Mouse (Mus musculus): ENCODE measurements around the gene Ccdc142. TPM values are rescaled to one million over a fixed set of nuclear protein-coding genes. Genes with fewer than 3 reads are reported as not detected.
A peak's percentile ranks its signal among the peaks of the same experiment; 100 is the strongest.

The Ccdc142 gene
- polyA plus RNA-seq, 1 experiment: 2.0 TPM

GRCm38 (mm10) chr6:83124851-83125312 is 23.5 kb downstream of the Ccdc142 start:
- Histone ChIP-seq H3K4me3 (replicated peaks) (peak overlapping the region; percentile 92), H3K4me1 (peaks cover 61% of the 10 kb centered on the region), H3K36me3 (replicated peaks; ENCODE audit: low read length) (peaks cover 13% of the 10 kb centered on the region), H3K9me3 (no peaks in the 10 kb centered on the region), H3K27me3 (replicated peaks) (no peaks in the 10 kb centered on the region)
- TF ChIP-seq FLI1 (IDR thresholded peaks at IDR 0.05; ENCODE audit: low read length) (no peak), GATA1 (IDR thresholded peaks at IDR 0.05; ENCODE audit: borderline replicate concordance, low read length) (no peak)

- H3K9me3 ChIP-seq: no peaks in the 10 kb centered on the region
- peaks cover 10% of the 10 kb centered on the region for H3K36me3 ChIP-seq (replicated peaks; ENCODE audit: low read length)
- TF ChIP-seq GATA1 (IDR thresholded peaks at IDR 0.05; ENCODE audit: borderline replicate concordance, low read length): no peak
- no peak for TF ChIP-seq FLI1 (IDR thresholded peaks at IDR 0.05; ENCODE audit: low read length)
- no peaks in the 10 kb centered on the region for H3K27me3 ChIP-seq (replicated peaks)
- H3K4me3 ChIP-seq (replicated peaks): peak within 1 kb of the TSS; percentile 92
- peaks cover 57% of the 10 kb centered on the region for H3K4me1 ChIP-seq
Observed at GRCm38 (mm10) chr6:83125331-83125730, 23.9 kb downstream of the Ccdc142 start, which contains the start of gene Ino80b. Gene Ino80b, minus strand, starts transcription at chr6:83125431.

GRCm38 (mm10) chr6:83127419-83127818 is 26.0 kb downstream of the Ccdc142 start:
- Histone ChIP-seq H3K4me3 (replicated peaks) (no peak overlapping the region), H3K36me3 (replicated peaks; ENCODE audit: low read length) (peaks cover 10% of the 10 kb centered on the region), H3K27me3 (replicated peaks) (no peaks in the 10 kb centered on the region), H3K4me1 (peaks cover 61% of the 10 kb centered on the region), H3K9me3 (no peaks in the 10 kb centered on the region)
- no peak for TF ChIP-seq GATA1 (IDR thresholded peaks at IDR 0.05; ENCODE audit: borderline replicate concordance, low read length)
- no peak for TF ChIP-seq FLI1 (IDR thresholded peaks at IDR 0.05; ENCODE audit: low read length)

- Histone ChIP-seq H3K36me3 (replicated peaks; ENCODE audit: low read length) (no peaks in the 10 kb centered on the region), H3K9me3 (no peaks in the 10 kb centered on the region), H3K4me3 (replicated peaks) (peak overlapping the region; percentile 79), H3K4me1 (peaks cover 52% of the 10 kb centered on the region), H3K27me3 (replicated peaks) (no peaks in the 10 kb centered on the region)
- TF ChIP-seq GATA1 (IDR thresholded peaks at IDR 0.05; ENCODE audit: borderline replicate concordance, low read length): no peak
- TF ChIP-seq FLI1 (IDR thresholded peaks at IDR 0.05; ENCODE audit: low read length): no peak
Observed at GRCm38 (mm10) chr6:83131469-83132034, 30.2 kb downstream of the Ccdc142 start.

GRCm38 (mm10) chr6:83132176-83132919 is 30.9 kb downstream of the Ccdc142 start:
- no peaks in the 10 kb centered on the region for H3K27me3 ChIP-seq (replicated peaks)
- TF ChIP-seq FLI1 (IDR thresholded peaks at IDR 0.05; ENCODE audit: low read length) (no peak), GATA1 (IDR thresholded peaks at IDR 0.05; ENCODE audit: borderline replicate concordance, low read length) (no peak)
- peaks cover 60% of the 10 kb centered on the region for H3K4me1 ChIP-seq
- H3K4me3 ChIP-seq (replicated peaks): no peak overlapping the region
- H3K36me3 ChIP-seq (replicated peaks; ENCODE audit: low read length): no peaks in the 10 kb centered on the region
- no peaks in the 10 kb centered on the region for H3K9me3 ChIP-seq

GRCm38 (mm10) chr6:83134226-83134625 is 32.8 kb downstream of the Ccdc142 start:
- H3K4me1 ChIP-seq: peaks cover 69% of the 10 kb centered on the region
- TF ChIP-seq FLI1 (IDR thresholded peaks at IDR 0.05; ENCODE audit: low read length) (no peak), GATA1 (IDR thresholded peaks at IDR 0.05; ENCODE audit: borderline replicate concordance, low read length) (no peak)
- H3K27me3 ChIP-seq (replicated peaks): no peaks in the 10 kb centered on the region
- no peaks in the 10 kb centered on the region for H3K9me3 ChIP-seq
- H3K36me3 ChIP-seq (replicated peaks; ENCODE audit: low read length): no peaks in the 10 kb centered on the region
- peak overlapping the region; percentile 42 for H3K4me3 ChIP-seq (replicated peaks)

GRCm38 (mm10) chr6:83134951-83135513 is 33.6 kb downstream of the Ccdc142 start, which contains the start of gene Rtkn:
Gene Rtkn, plus strand, starts transcription at chr6:83135463.
- H3K27me3 ChIP-seq (replicated peaks): peaks cover 2% of the 10 kb centered on the region
- H3K4me3 ChIP-seq (replicated peaks): peak within 1 kb of the TSS; percentile 94
- no peaks in the 10 kb centered on the region for H3K36me3 ChIP-seq (replicated peaks; ENCODE audit: low read length)
- TF ChIP-seq GATA1 (IDR thresholded peaks at IDR 0.05; ENCODE audit: borderline replicate concordance, low read length): no peak
- TF ChIP-seq FLI1 (IDR thresholded peaks at IDR 0.05; ENCODE audit: low read length): no peak
- no peaks in the 10 kb centered on the region for H3K9me3 ChIP-seq
- H3K4me1 ChIP-seq: peaks cover 69% of the 10 kb centered on the region

GRCm38 (mm10) chr6:83135571-83136161 is 34.3 kb downstream of the Ccdc142 start:
- H3K4me3 ChIP-seq (replicated peaks): peak overlapping the region; percentile 94
- H3K27me3 ChIP-seq (replicated peaks): peaks cover 3% of the 10 kb centered on the region
- H3K9me3 ChIP-seq: no peaks in the 10 kb centered on the region
- H3K36me3 ChIP-seq (replicated peaks; ENCODE audit: low read length): no peaks in the 10 kb centered on the region
- H3K4me1 ChIP-seq: peaks cover 67% of the 10 kb centered on the region
- TF ChIP-seq GATA1 (IDR thresholded peaks at IDR 0.05; ENCODE audit: borderline replicate concordance, low read length) (no peak), FLI1 (IDR thresholded peaks at IDR 0.05; ENCODE audit: low read length) (no peak)

- peak overlapping the region; percentile 94 for H3K4me3 ChIP-seq (replicated peaks)
- TF ChIP-seq GATA1 (IDR thresholded peaks at IDR 0.05; ENCODE audit: borderline replicate concordance, low read length): no peak
- TF ChIP-seq FLI1 (IDR thresholded peaks at IDR 0.05; ENCODE audit: low read length): no peak
- no peaks in the 10 kb centered on the region for H3K36me3 ChIP-seq (replicated peaks; ENCODE audit: low read length)
- no peaks in the 10 kb centered on the region for H3K9me3 ChIP-seq
- H3K4me1 ChIP-seq: peaks cover 65% of the 10 kb centered on the region
- peaks cover 6% of the 10 kb centered on the region for H3K27me3 ChIP-seq (replicated peaks)
Observed at GRCm38 (mm10) chr6:83136291-83136880, 35.0 kb downstream of the Ccdc142 start.

All from megakaryocyte, embryonic 14.5 days (primary cell).